Mouse (Mus musculus): ENCODE measurements around the gene Zbtb20. TPM values are rescaled to one million over a fixed set of nuclear protein-coding genes. Genes with fewer than 3 reads are reported as not detected.

Gene Zbtb20
- total RNA-seq, 2 experiments from 2014 or later, result 317 to 369 TPM

- DNase-seq (ENCODE audit: low spot score in 2 of 2), result no peak
These were observed 411.2 kb downstream of the Zbtb20 start for GRCm38 (mm10) chr16:43286783-43287383.

GRCm38 (mm10) chr16:43291423-43291822, 415.7 kb downstream of the Zbtb20 start:
- no peak for DNase-seq (ENCODE audit: low spot score in 2 of 2)

- no peak for DNase-seq (ENCODE audit: low spot score in 2 of 2)
These were observed 422.4 kb downstream of the Zbtb20 start for GRCm38 (mm10) chr16:43297953-43298596.

- no peak for DNase-seq (ENCODE audit: low spot score in 2 of 2)
These were observed 424.7 kb downstream of the Zbtb20 start for GRCm38 (mm10) chr16:43300420-43300819.

- no peak for DNase-seq (ENCODE audit: low spot score in 2 of 2)
These were observed 426.5 kb downstream of the Zbtb20 start for GRCm38 (mm10) chr16:43302171-43302570.

- peak in 1 of 2 experiments; percentile 44 for DNase-seq (ENCODE audit: low spot score in 2 of 2)
These were observed 427.8 kb downstream of the Zbtb20 start for GRCm38 (mm10) chr16:43303245-43304197.

DNA sequence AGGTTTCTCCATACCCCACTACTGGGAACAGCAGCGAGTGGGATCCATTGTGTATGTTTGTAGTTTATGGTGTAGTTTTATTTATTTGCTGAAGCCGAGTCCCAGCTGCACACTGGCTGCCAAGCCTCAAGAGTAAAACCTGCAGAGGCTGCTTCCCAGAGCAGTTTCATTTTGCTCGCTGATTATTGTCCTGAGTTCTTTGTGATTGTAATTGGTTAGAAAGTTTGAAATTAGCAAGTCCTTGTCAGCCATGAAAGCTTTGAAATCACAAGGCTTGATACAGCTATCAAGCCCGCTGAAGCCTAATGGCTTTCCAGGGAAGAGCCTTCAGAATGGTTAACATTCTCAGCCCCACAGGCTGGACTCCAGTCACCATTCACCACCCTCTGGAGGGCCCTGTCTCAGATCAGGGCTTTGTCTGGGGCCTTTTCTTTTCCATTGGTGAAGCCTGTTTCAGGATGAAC, 434.3 kb downstream of the Zbtb20 start:
- no peak for DNase-seq (ENCODE audit: low spot score in 2 of 2)

- no peak for DNase-seq (ENCODE audit: low spot score in 2 of 2)
These were observed 448.3 kb downstream of the Zbtb20 start for GRCm38 (mm10) chr16:43324009-43324408.

DNA sequence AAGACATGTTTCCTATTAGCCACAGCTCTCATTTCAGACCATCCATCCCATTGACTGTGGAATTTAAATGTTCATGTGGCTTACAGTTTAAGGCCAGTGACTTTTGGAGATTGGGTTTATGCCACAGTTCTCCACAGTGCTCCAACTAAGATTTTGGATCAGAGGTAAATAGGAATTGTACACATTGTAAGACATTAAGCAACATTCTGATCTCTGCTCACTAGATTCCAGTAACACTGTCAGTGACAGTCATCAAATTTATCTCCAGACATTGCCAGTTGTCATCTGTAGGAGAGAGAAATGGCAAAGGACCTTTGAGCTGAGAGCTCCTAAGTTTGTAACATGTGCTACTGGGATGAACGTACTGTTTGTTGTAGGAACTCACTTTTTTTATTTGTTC, 452.5 kb downstream of the Zbtb20 start:
- DNase-seq (ENCODE audit: low spot score in 2 of 2), result no peak

DNA sequence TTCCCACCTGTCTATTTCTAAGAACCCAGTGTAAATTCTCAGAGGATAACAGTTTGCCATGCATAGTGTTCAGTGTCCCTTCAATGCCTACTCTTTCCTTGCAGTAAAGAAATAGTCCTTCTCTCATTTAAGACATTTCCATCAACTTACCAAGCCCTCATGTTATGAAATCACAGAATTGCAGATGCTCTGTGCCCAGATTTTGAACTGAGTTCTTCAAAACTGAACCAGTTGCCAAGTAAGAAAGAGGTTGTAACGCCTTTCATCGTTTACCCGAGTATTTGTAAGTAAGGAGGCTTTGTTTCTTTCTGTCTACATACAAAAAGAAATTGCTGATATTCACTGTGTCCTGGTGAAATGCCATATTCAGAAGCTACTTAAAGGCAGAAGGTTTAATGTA, 454.5 kb downstream of the Zbtb20 start:
- DNase-seq (ENCODE audit: low spot score in 2 of 2), result no peak

- DNase-seq (ENCODE audit: low spot score in 2 of 2), result no peak
These were observed 455.8 kb downstream of the Zbtb20 start for GRCm38 (mm10) chr16:43331440-43331839.

- no peak for DNase-seq (ENCODE audit: low spot score in 2 of 2)
These were observed 457.1 kb downstream of the Zbtb20 start for GRCm38 (mm10) chr16:43332734-43333133.

DNA sequence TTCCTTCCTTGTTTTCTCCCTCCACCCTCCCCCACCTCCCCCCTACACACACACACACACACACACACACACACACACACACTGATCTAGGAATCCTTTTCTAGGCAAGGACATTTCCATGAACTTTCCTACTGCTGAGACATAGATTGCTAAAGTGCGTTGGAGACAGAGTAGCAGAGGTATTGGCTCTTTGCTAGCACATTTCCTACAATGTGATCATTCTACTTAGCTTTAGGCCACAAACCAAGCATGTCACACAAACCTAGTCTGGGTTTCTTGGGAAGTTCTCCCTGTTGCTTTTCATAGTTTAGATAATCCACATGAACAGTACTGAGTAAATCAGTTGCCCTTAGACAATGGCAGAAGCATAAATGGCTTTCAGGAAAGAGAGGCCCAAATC, 457.6 kb downstream of the Zbtb20 start:
- no peak for DNase-seq (ENCODE audit: low spot score in 2 of 2)

DNA sequence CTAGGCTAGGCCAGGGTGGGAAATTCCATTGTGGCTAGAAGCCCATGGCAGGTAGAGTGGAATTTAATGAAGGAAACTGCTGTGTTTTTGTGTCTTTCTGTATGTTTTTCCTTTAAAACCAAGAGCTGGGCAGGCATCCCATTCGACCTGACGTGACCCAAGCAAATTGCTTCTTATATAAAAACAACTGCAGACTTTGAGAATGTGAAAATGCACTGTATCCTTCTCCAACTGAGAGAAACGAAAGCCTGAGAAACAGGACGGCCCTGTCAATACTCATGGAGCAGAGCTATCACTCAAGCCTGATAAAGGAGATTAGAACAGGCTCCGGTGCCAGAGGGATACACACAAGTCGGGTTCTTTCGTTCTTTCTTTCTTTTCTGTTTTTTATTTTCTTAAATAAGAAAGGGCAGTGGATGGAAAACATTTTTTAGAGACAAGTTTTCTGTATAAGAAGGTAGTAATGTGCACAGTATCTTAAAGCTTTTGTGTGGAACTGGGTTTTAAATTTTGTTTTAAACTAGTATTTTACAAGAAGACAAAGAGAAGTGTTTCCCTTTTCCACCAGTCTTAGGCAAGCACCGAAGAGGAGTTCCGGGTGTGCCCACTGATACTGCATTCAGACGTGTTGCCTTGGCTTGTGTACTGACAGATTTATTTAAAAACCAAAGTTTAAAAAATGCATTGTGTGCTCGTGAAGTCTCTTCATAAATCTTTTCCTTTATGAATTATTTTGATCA, 458.9 kb downstream of the Zbtb20 start:
- DNase-seq (ENCODE audit: low spot score in 2 of 2), result no peak

DNA sequence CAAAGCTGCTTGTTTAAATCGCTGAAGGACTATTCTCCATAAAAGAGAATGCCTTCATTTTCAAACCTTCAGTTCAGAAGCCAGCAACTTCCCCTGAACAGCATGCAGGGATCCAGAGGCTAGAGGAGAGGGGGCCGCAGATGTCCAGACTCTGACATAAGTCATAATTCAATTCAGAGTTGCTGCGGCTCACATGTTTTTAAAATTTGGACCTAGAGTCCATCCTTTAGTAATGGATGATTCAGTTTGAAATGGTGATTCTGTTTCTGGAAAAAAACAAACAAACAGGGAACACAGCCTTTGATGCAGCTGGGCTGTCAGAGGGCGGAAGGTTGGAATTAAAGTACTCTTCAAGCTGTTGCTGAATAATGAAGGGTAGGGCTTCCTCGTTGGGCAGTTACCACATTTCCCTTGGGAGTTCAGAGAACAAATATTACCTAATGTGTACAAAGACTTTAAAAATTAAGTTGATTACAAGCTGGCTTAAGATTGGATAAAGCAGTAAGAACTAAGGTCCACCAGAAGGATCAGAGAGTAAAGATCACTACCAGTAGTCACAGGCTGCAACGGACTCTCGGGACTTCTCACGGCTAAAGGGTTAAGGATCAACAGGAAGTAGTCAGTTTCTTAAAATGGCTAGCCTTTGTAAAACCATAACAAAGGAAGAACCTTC, 459.6 kb downstream of the Zbtb20 start:
- DNase-seq (ENCODE audit: low spot score in 2 of 2), result no peak

- no peak for DNase-seq (ENCODE audit: low spot score in 2 of 2)
These were observed 460.1 kb downstream of the Zbtb20 start for GRCm38 (mm10) chr16:43335824-43336215.

GRCm38 (mm10) chr16:43340712-43341111, 465.0 kb downstream of the Zbtb20 start:
- DNase-seq (ENCODE audit: low spot score in 2 of 2), result no peak

GRCm38 (mm10) chr16:43341916-43342455, 466.3 kb downstream of the Zbtb20 start:
- DNase-seq (ENCODE audit: low spot score in 2 of 2), result no peak

- DNase-seq (ENCODE audit: low spot score in 2 of 2), result no peak
These were observed 470.4 kb downstream of the Zbtb20 start for GRCm38 (mm10) chr16:43346094-43346493.
